Mouse (Mus musculus) midbrain, embryonic 12.5 days (tissue): ENCODE results near the gene Dot1l. TPM values are rescaled to one million over a fixed set of nuclear protein-coding genes. Genes with fewer than 3 reads are reported as not detected.

Experiments
- ATAC-seq: fragments of 200-750 bp; cut with Nextera tagmentation; 2 replicates; pipeline ENCODE4 v1.8.0; 2017; ENCODE audit warnings: low read depth, moderate TSS enrichment, moderate library complexity; ENCODE audit not compliant: low FRiP score
- H3K27ac ChIP-seq: fragments of 300-500 bp; sonication (generic); replicated peaks from 2 replicates; pipeline ENCODE4 v1.5.1; 2016; ENCODE audit warnings: mild to moderate bottlenecking
- H3K27me3 ChIP-seq: fragments of 300-500 bp; sonication (generic); 2 replicates; pipeline ENCODE4 v1.6.1; 2016; ENCODE audit warnings: mild to moderate bottlenecking
- H3K36me3 ChIP-seq: fragments of 300-500 bp; sonication (generic); 2 replicates; pipeline ENCODE4 v1.6.1; 2016
- H3K4me1 ChIP-seq: fragments of 300-500 bp; sonication (generic); 2 replicates; pipeline ENCODE4 v1.6.1; 2016
- H3K4me2 ChIP-seq: fragments of 300-500 bp; sonication (generic); replicated peaks from 2 replicates; pipeline ENCODE4 v1.6.1; 2016; ENCODE audit warnings: mild to moderate bottlenecking, moderate library complexity
- H3K4me3 ChIP-seq: fragments of 300-500 bp; sonication (generic); 2 replicates; pipeline ENCODE4 v1.5.1; 2016; ENCODE audit warnings: mild to moderate bottlenecking
- H3K9ac ChIP-seq: fragments of 300-500 bp; sonication (generic); replicated peaks from 2 replicates; pipeline ENCODE4 v1.6.1; 2016; ENCODE audit warnings: mild to moderate bottlenecking, moderate library complexity
- H3K9me3 ChIP-seq: fragments of 300-500 bp; sonication (generic); 2 replicates; pipeline ENCODE4 v1.6.1; 2016; ENCODE audit warnings: mild to moderate bottlenecking
- WGBS: fragments of 180-500 bp; shearing (Covaris S2); methylation state at CpG from one replicate; pipeline ENCODE4 v1.1.7; 2016; 5-methylcytosine and 5-hydroxymethylcytosine counted together
- microRNA counts: library from miRNA; unstranded; fragments of <30 nt; microRNA quantifications from one replicate; lab custom pipeline; 2017
- microRNA-seq: library from miRNA; unstranded; fragments of <30 nt; microRNA quantifications from one replicate; pipeline ENCODE4, GENCODE M21; 2017
- polyA plus RNA-seq: library from polyadenylated mRNA; unstranded; fragments of >200 nt; fragmentation: Nextera tagmentation; extraction: Ambion mirVana; gene quantifications from 2 replicates; pipeline ENCODE4 v1.2.1, GENCODE M21; 2016

The Dot1l gene
- polyA plus RNA-seq, 1 experiment from 2014 or later: 26.9 TPM

- Histone ChIP-seq H3K9ac (peak within 1 kb of the TSS; percentile 50), H3K4me1 (peaks cover 13% of the 10 kb centered on the region), H3K27me3 (peaks cover 66% of the 10 kb centered on the region), H3K9me3 (no peaks in the 10 kb centered on the region), H3K36me3 (no peaks in the 10 kb centered on the region), H3K27ac (no peak within 1 kb of the TSS), H3K4me2 (peak within 1 kb of the TSS; percentile 72), H3K4me3 (peak within 1 kb of the TSS; percentile 44)
- 0 out of 2 replicates have a peak, but pooled peaks have one; percentile 34 for ATAC-seq
- WGBS: 6% methylated on average over 44 of the region's 51 CpGs
Observed at GRCm38 (mm10) chr10:80843931-80844547, 89.0 kb downstream of the Dot1l start, which contains the start of gene Lingo3. TSS of gene Lingo3 (minus strand) at chr10:80844039.

MicroRNAs within 50 kb of the gene (microRNA counts, 519-probe panel; counts per million panel counts)
- microRNA mmu-miR-1982 (lab: Ali Mortazavi, UCI): not detected

Small RNAs within 50 kb of the gene (microRNA-seq; reads per million reads assigned to microRNA genes)
- gene Mir1982: 3.9 reads per million, percentile 15 among the genes with 10 or more reads in this experiment

Other genes with a start within 250 kb of the Dot1l start
- gene Atp8b3, start 216.1 kb upstream of the Dot1l start, polyA plus RNA-seq: 0.78 and 0.97 TPM in 2 replicates
- 36.5 and 37.3 TPM in 2 replicates for gene Rexo1, start 193.6 kb upstream of the Dot1l start, polyA plus RNA-seq
- 6.1 and 6.2 TPM in 2 replicates for gene Klf16, start 177.9 kb upstream of the Dot1l start, polyA plus RNA-seq
- gene Abhd17a, start 164.9 kb upstream of the Dot1l start, polyA plus RNA-seq: 104 and 105 TPM in 2 replicates
- 63.1 and 68.4 TPM in 2 replicates for gene Scamp4, start 152.3 kb upstream of the Dot1l start, polyA plus RNA-seq
- 7.8 and 8.7 TPM in 2 replicates for gene Adat3, start 152.3 kb upstream of the Dot1l start, polyA plus RNA-seq
- gene Gm49322, start 149.2 kb upstream of the Dot1l start, polyA plus RNA-seq: 6.0 and 7.5 TPM in 2 replicates
- gene Csnk1g2, start 132.4 kb upstream of the Dot1l start, polyA plus RNA-seq: 180 and 194 TPM in 2 replicates
- 82.7 and 95.3 TPM in 2 replicates for gene Btbd2, start 98.1 kb upstream of the Dot1l start, polyA plus RNA-seq
- gene Mknk2, start 77.1 kb upstream of the Dot1l start, polyA plus RNA-seq: 83.6 and 86.5 TPM in 2 replicates
- 60.4 and 67.0 TPM in 2 replicates for gene Mob3a, start 53.2 kb upstream of the Dot1l start, polyA plus RNA-seq
- gene Izumo4, start 53.0 kb upstream of the Dot1l start, polyA plus RNA-seq: 24.9 and 29.9 TPM in 2 replicates
- 94.0 and 99.1 TPM in 2 replicates for gene Ap3d1, start 12.9 kb upstream of the Dot1l start, polyA plus RNA-seq
- gene Sf3a2, start 43.0 kb downstream of the Dot1l start, polyA plus RNA-seq: 68.5 and 70.8 TPM in 2 replicates
- gene Plekhj1, start 43.4 kb downstream of the Dot1l start, polyA plus RNA-seq: 137 and 148 TPM in 2 replicates
- gene Amh, start 50.0 kb downstream of the Dot1l start, polyA plus RNA-seq: 0.10 TPM in 1 of 2 replicates, not detected in the other
- gene Jsrp1, start 58.3 kb downstream of the Dot1l start, polyA plus RNA-seq: 0.38 and 0.50 TPM in 2 replicates
- gene Oaz1, start 71.5 kb downstream of the Dot1l start, polyA plus RNA-seq: 1,390 and 1,564 TPM in 2 replicates
- gene Lingo3, start 88.8 kb downstream of the Dot1l start, polyA plus RNA-seq: 0.77 and 1.0 TPM in 2 replicates
- gene Lsm7, start 100.0 kb downstream of the Dot1l start, polyA plus RNA-seq: 250 and 263 TPM in 2 replicates
- 44.6 and 47.1 TPM in 2 replicates for gene Sppl2b, start 100.1 kb downstream of the Dot1l start, polyA plus RNA-seq
- gene Tmprss9, start 116.6 kb downstream of the Dot1l start, polyA plus RNA-seq: 0.08 and 0.14 TPM in 2 replicates
- 305 and 308 TPM in 2 replicates for gene Timm13, start 145.8 kb downstream of the Dot1l start, polyA plus RNA-seq
- 61.7 and 62.0 TPM in 2 replicates for gene Lmnb2, start 163.0 kb downstream of the Dot1l start, polyA plus RNA-seq
- 8.7 and 11.8 TPM in 2 replicates for gene Gadd45b, start 174.9 kb downstream of the Dot1l start, polyA plus RNA-seq